Mouse (Mus musculus) embryonic facial prominence, embryonic 15.5 days (tissue): Measurements from ENCODE around the gene Dis3l2. TPM values are rescaled to one million over a fixed set of nuclear protein-coding genes. Genes with fewer than 3 reads are reported as not detected.

ENCODE experiments used
- ATAC-seq: fragments of 200-750 bp; cut with Nextera tagmentation; 2 replicates; pipeline ENCODE4 v1.8.0; 2017; ENCODE audit warnings: low read depth, moderate TSS enrichment; ENCODE audit not compliant: insufficient number of reproducible peaks, low FRiP score, low TSS enrichment
- H3K27ac ChIP-seq: fragments of 300-500 bp; sonication (generic); replicated peaks from 2 replicates; pipeline ENCODE4 v1.5.1; 2015; ENCODE audit warnings: mild to moderate bottlenecking, inconsistent platforms
- H3K27me3 ChIP-seq: fragments of 300-500 bp; sonication (generic); 2 replicates; pipeline ENCODE4 v1.6.1; 2015; ENCODE audit warnings: inconsistent platforms
- H3K36me3 ChIP-seq: fragments of 300-500 bp; sonication (generic); 2 replicates; pipeline ENCODE4 v1.6.1; 2015; ENCODE audit warnings: mild to moderate bottlenecking, inconsistent platforms
- H3K4me1 ChIP-seq: fragments of 300-500 bp; sonication (generic); 2 replicates; pipeline ENCODE4 v1.6.1; 2015; ENCODE audit warnings: inconsistent platforms
- H3K4me2 ChIP-seq: fragments of 300-500 bp; sonication (generic); replicated peaks from 2 replicates; pipeline ENCODE4 v1.6.1; 2015; ENCODE audit warnings: mild to moderate bottlenecking, inconsistent platforms
- H3K4me3 ChIP-seq: fragments of 300-500 bp; sonication (generic); replicated peaks from 2 replicates; pipeline ENCODE4 v1.5.1; 2015; ENCODE audit warnings: mild to moderate bottlenecking, inconsistent platforms
- H3K9ac ChIP-seq: fragments of 300-500 bp; sonication (generic); 2 replicates; pipeline ENCODE4 v1.6.1; 2015; ENCODE audit warnings: inconsistent platforms
- H3K9me3 ChIP-seq: fragments of 300-500 bp; sonication (generic); replicated peaks from 2 replicates; pipeline ENCODE4 v1.6.1; 2016; ENCODE audit warnings: inconsistent platforms
- WGBS: fragments of 180-500 bp; shearing (Covaris S2); methylation state at CpG from one replicate; pipeline ENCODE4 v1.1.7; 2015; 5-methylcytosine and 5-hydroxymethylcytosine counted together
- polyA plus RNA-seq: library from polyadenylated mRNA; unstranded; fragments of >200 nt; fragmentation: Nextera tagmentation; extraction: Ambion mirVana; gene quantifications from 2 replicates; pipeline ENCODE4 v1.2.1, GENCODE M21; 2015

The Dis3l2 gene
- polyA plus RNA-seq, 1 experiment from 2014 or later: 26.0 TPM

DNA sequence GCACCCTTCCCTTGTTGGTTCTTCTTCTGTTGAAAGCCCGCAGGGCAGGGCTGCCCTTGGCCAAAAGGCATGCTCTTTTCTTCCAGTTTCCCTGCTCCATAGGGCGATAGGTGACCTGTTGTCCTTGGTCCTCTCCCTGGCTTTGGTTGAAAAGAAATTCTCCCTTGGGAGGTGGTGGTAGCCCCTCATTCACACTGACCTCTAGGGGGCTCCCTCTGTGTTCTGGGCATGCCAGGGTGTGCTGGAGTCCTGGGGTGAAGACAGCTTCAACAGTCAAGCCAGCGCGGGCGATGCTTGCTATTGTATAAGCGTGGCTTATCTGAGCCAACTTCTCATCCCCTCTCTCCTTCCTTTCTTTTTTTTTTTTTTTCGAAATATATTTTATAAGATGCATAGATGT, 6.7 kb upstream of the Dis3l2 start:
- no peak overlapping the region for H3K4me3 ChIP-seq
- no peak overlapping the region for H3K9ac ChIP-seq
- WGBS: 53% methylated on average over 7 of the region's 7 CpGs
- no peak overlapping the region for H3K4me2 ChIP-seq
- H3K36me3 ChIP-seq: no peaks in the 10 kb centered on the region
- no peak overlapping the region for H3K27ac ChIP-seq
- no peaks in the 10 kb centered on the region for H3K9me3 ChIP-seq
- no peaks in the 10 kb centered on the region for H3K27me3 ChIP-seq
- ATAC-seq: no peak
- no peaks in the 10 kb centered on the region for H3K4me1 ChIP-seq

- Histone ChIP-seq H3K36me3 (no peaks in the 10 kb centered on the region), H3K27ac (no peak overlapping the region), H3K4me1 (peaks cover 5% of the 10 kb centered on the region), H3K4me3 (no peak overlapping the region), H3K9ac (no peak overlapping the region), H3K4me2 (no peak overlapping the region), H3K9me3 (no peaks in the 10 kb centered on the region), H3K27me3 (no peaks in the 10 kb centered on the region)
- 38% methylated on average over 2 of the region's 2 CpGs for WGBS
- ATAC-seq: no peak
Observed at GRCm38 (mm10) chr1:86698721-86699120, 4.9 kb upstream of the Dis3l2 start.

- no peaks in the 10 kb centered on the region for H3K27me3 ChIP-seq
- no peak overlapping the region for H3K4me2 ChIP-seq
- peaks cover 5% of the 10 kb centered on the region for H3K4me1 ChIP-seq
- no peak for ATAC-seq
- H3K4me3 ChIP-seq: no peak overlapping the region
- H3K27ac ChIP-seq: no peak overlapping the region
- WGBS: 64% methylated on average over 11 of the region's 11 CpGs
- no peaks in the 10 kb centered on the region for H3K9me3 ChIP-seq
- H3K36me3 ChIP-seq: no peaks in the 10 kb centered on the region
- H3K9ac ChIP-seq: no peak overlapping the region
Observed at GRCm38 (mm10) chr1:86699346-86700136, 4.1 kb upstream of the Dis3l2 start.

- H3K4me2 ChIP-seq: no peak overlapping the region
- no peak for ATAC-seq
- H3K36me3 ChIP-seq: no peaks in the 10 kb centered on the region
- no peaks in the 10 kb centered on the region for H3K9me3 ChIP-seq
- no peak overlapping the region for H3K27ac ChIP-seq
- 80% methylated on average over 7 of the region's 7 CpGs for WGBS
- no peak overlapping the region for H3K9ac ChIP-seq
- no peak overlapping the region for H3K4me3 ChIP-seq
- peaks cover 7% of the 10 kb centered on the region for H3K4me1 ChIP-seq
- no peaks in the 10 kb centered on the region for H3K27me3 ChIP-seq
Observed at GRCm38 (mm10) chr1:86700367-86700766, 3.2 kb upstream of the Dis3l2 start.

GRCm38 (mm10) chr1:86703965-86704326, 338 bp downstream of the Dis3l2 start:
- peak; percentile 71 for ATAC-seq
- peak overlapping the region; percentile 41 for H3K9ac ChIP-seq
- no peaks in the 10 kb centered on the region for H3K27me3 ChIP-seq
- H3K27ac ChIP-seq: peak overlapping the region; percentile 77
- H3K4me3 ChIP-seq: peak overlapping the region; percentile 64
- no peaks in the 10 kb centered on the region for H3K9me3 ChIP-seq
- H3K36me3 ChIP-seq: no peaks in the 10 kb centered on the region
- under 1% methylated on average over 27 of the region's 27 CpGs for WGBS
- H3K4me1 ChIP-seq: peaks cover 9% of the 10 kb centered on the region
- peak overlapping the region; percentile 66 for H3K4me2 ChIP-seq

GRCm38 (mm10) chr1:86705461-86705860, 1.9 kb downstream of the Dis3l2 start:
- Histone ChIP-seq H3K4me1 (peaks cover 9% of the 10 kb centered on the region), H3K36me3 (no peaks in the 10 kb centered on the region), H3K9ac (no peak overlapping the region), H3K4me3 (no peak overlapping the region), H3K27me3 (no peaks in the 10 kb centered on the region), H3K27ac (no peak overlapping the region), H3K9me3 (no peaks in the 10 kb centered on the region), H3K4me2 (no peak overlapping the region)
- no peak for ATAC-seq
- 79% methylated on average over 3 of the region's 3 CpGs for WGBS

DNA sequence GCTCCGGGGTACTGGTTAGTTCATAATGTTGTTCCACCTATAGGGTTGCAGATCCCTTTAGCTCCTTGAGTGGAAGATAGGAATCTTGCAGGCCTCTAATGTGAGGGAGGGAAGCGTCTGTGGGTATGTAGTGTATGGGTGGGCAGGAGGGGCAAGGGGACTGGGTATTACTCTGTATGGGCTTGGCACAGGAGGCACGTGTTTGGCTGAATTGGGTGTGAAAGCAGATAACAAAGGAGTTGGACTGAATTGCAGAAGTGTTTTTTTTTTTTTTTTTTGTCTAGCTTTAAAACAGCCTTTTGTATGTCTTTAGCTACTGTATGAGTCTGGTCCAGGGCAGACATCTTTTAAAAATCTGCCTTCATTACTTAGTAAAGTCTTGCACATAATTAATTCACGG, 5.9 kb downstream of the Dis3l2 start:
- H3K9me3 ChIP-seq: no peaks in the 10 kb centered on the region
- H3K4me3 ChIP-seq: no peak overlapping the region
- 0 out of 2 replicates have a peak, but pooled peaks cover 4% of the 10 kb centered on the region for H3K4me1 ChIP-seq
- no peak overlapping the region for H3K27ac ChIP-seq
- no peak overlapping the region for H3K4me2 ChIP-seq
- no peaks in the 10 kb centered on the region for H3K36me3 ChIP-seq
- 92% methylated on average over 4 of the region's 4 CpGs for WGBS
- no peak for ATAC-seq
- no peaks in the 10 kb centered on the region for H3K27me3 ChIP-seq
- H3K9ac ChIP-seq: no peak overlapping the region

DNA sequence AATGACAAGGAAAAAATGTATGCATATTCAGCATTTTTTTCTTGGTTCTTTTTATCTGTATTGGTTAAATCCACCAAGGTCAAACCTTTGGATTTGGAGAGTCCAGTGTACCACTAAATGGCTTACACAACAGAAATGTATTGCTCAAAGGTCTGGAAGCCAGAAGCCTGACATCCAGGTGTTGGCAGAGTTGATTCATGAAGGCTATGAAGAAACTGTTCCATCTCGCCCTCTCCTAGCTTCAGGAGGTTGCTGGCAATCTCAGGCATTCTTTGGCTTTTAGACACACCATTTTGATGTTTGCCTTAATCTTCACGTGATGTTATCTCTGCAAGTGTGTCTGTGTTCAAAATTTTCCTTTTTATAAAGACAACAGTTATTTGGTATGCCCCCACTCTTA, 8.4 kb downstream of the Dis3l2 start:
- no peak overlapping the region for H3K4me3 ChIP-seq
- 89% methylated on average over 2 of the region's 2 CpGs for WGBS
- no peaks in the 10 kb centered on the region for H3K4me1 ChIP-seq
- H3K9me3 ChIP-seq: no peaks in the 10 kb centered on the region
- H3K27me3 ChIP-seq: no peaks in the 10 kb centered on the region
- H3K9ac ChIP-seq: no peak overlapping the region
- H3K4me2 ChIP-seq: no peak overlapping the region
- H3K27ac ChIP-seq: no peak overlapping the region
- no peaks in the 10 kb centered on the region for H3K36me3 ChIP-seq
- ATAC-seq: no peak

- Histone ChIP-seq H3K36me3 (no peaks in the 10 kb centered on the region), H3K9me3 (no peaks in the 10 kb centered on the region), H3K27ac (no peak overlapping the region), H3K27me3 (no peaks in the 10 kb centered on the region), H3K4me3 (no peak overlapping the region), H3K4me2 (no peak overlapping the region), H3K4me1 (no peaks in the 10 kb centered on the region), H3K9ac (no peak overlapping the region)
- WGBS: 92% methylated on average over 4 of the region's 4 CpGs
- ATAC-seq: no peak
Observed at GRCm38 (mm10) chr1:86713054-86713453, 9.4 kb downstream of the Dis3l2 start.

DNA sequence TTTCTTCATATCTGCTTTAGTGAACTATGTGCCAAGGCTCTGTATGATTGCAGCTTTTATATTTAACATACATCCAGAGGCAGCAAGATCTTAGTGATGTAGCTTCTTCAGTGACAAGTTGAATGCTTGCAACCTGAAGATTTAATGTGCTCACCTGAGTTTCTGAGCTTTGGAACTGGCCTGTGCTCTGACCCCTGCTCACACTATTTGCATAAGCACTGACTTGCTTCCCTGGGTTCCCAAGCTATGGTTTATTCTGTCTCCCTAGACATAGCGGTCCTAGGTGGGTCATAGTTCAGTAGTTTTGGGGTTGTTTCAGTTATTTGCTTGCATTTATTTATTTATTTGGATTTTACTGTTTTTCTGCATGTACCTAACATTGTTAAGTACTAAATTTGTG, 14.6 kb downstream of the Dis3l2 start:
- H3K36me3 ChIP-seq: no peaks in the 10 kb centered on the region
- no peak overlapping the region for H3K4me3 ChIP-seq
- H3K27ac ChIP-seq: no peak overlapping the region
- no peak overlapping the region for H3K9ac ChIP-seq
- no peak for ATAC-seq
- H3K27me3 ChIP-seq: no peaks in the 10 kb centered on the region
- WGBS: 91% methylated on average over 1 of the region's 1 CpGs
- no peaks in the 10 kb centered on the region for H3K9me3 ChIP-seq
- H3K4me2 ChIP-seq: no peak overlapping the region
- H3K4me1 ChIP-seq: no peaks in the 10 kb centered on the region

GRCm38 (mm10) chr1:86719391-86719790, 15.8 kb downstream of the Dis3l2 start:
- no peaks in the 10 kb centered on the region for H3K27me3 ChIP-seq
- H3K4me2 ChIP-seq: no peak overlapping the region
- no peaks in the 10 kb centered on the region for H3K36me3 ChIP-seq
- no peak overlapping the region for H3K4me3 ChIP-seq
- H3K27ac ChIP-seq: no peak overlapping the region
- no peak overlapping the region for H3K9ac ChIP-seq
- no peaks in the 10 kb centered on the region for H3K4me1 ChIP-seq
- WGBS: 89% methylated on average over 4 of the region's 4 CpGs
- H3K9me3 ChIP-seq: no peaks in the 10 kb centered on the region
- ATAC-seq: no peak

DNA sequence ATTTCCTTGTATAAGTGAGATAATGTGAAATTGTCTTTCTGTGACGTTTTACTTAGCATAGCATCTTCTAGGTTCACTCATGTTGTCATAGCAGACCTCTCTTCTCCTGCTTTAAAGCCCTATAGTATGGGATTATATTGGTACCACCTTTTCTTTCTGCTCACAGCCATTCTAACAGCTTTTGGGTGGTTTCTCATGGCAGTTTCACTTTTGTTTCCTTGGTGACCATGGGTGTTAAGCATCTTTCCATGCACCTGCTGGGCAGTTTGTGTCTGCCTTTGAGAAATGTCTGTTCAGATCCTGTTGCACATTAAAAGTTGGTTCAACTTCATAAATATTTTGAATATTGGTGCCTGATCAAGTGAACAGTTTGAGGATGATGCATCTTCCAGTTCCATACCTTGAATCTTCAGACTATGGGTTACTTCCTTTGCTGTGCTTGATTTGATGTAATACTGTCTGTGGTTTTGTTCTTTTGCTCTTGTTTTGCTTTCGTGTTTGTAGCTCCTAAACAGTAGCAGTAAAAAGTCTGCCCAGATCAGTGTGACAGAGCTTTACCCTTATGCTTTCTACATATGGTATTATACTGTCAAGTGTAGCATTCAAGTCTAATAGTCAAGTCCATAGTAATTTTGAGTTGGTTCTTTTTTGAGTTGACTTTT, 29.7 kb downstream of the Dis3l2 start:
- H3K9ac ChIP-seq: no peak overlapping the region
- H3K27me3 ChIP-seq: no peaks in the 10 kb centered on the region
- H3K4me2 ChIP-seq: no peak overlapping the region
- no peak overlapping the region for H3K27ac ChIP-seq
- H3K4me3 ChIP-seq: no peak overlapping the region
- no peaks in the 10 kb centered on the region for H3K36me3 ChIP-seq
- ATAC-seq: no peak
- H3K9me3 ChIP-seq: no peaks in the 10 kb centered on the region; the same call in 1 of the 2 replicates
- H3K4me1 ChIP-seq: no peaks in the 10 kb centered on the region
- 78% methylated on average over 2 of the region's 2 CpGs for WGBS
